Mouse (Mus musculus): Measurements from ENCODE around the gene Utp4.

GRCm38 (mm10) chr8:106959626-106960025, 66.2 kb downstream of the Utp4 start:
- no peak for TF ChIP-seq CTCF (IDR thresholded peaks at IDR 0.05; ENCODE audit: low read depth, low read length)
- no peak for TF ChIP-seq GATA2 (IDR thresholded peaks at IDR 0.05; ENCODE audit: borderline replicate concordance, low read depth, low read length)
- TF ChIP-seq TAL1 (conservative IDR thresholded peaks at IDR 0.05; ENCODE audit: low read depth, low read length), result no peak

Data from G1E (cell line).